8 mouse cellular contexts compared by ENCODE assay signal in the genomic region with DNA sequence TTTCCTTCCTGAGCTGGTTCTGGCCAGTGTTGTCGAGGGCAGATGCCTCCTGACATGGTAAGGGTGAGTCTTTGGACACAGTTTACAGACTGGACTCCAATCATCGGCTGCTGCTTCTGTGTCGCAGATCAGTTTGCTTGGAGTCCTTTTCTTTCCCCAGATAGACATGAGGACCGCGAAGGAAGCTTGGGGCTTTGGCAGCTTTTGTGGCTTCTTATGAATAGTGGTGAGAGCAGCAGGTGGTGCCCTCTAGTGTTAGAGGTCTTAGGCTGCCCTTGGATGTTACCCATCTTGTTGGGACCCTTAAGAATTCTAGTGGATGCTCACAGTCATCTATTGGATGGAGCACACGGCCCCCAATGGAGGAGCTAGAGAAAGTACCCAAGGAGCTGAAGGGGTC. TPM values are rescaled to one million over a fixed set of nuclear protein-coding genes. Genes with fewer than 3 reads are reported as not detected.
A peak's percentile ranks its signal among the peaks of the same experiment; 100 is the strongest.
DNase-seq lines count a peak whose midpoint lies in the region; ATAC-seq and TF ChIP-seq lines count a peak whose summit lies in the region.

No protein-coding gene starts in this region.

- ATAC-seq in hindbrain, postnatal 0 days = 0 out of 2 replicates have a peak, but pooled peaks have one; percentile 53
- ATAC-seq in limb, embryonic 14.5 days (ENCODE audit: low FRiP score, low read depth) = no peak
- ATAC-seq in forebrain, embryonic 12.5 days (ENCODE audit: low FRiP score) = no peak

- no peaks in the 10 kb centered on the region; the same call in 1 of the 2 replicates for H3K4me1 ChIP-seq in hindbrain, postnatal 0 days (ENCODE audit: insufficient read depth, low read length)
- H3K4me1 ChIP-seq in limb, embryonic 14.5 days (ENCODE audit: control insufficient read depth, insufficient read depth, low read length) = no peaks in the 10 kb centered on the region
- no peaks in the 10 kb centered on the region; the same call in 1 of the 2 replicates for H3K4me1 ChIP-seq in forebrain, embryonic 12.5 days

- H3K9me3 ChIP-seq in hindbrain, postnatal 0 days (ENCODE audit: low read length) = no peaks in the 10 kb centered on the region
- H3K9me3 ChIP-seq in limb, embryonic 14.5 days (ENCODE audit: control insufficient read depth, low read length) = no peaks in the 10 kb centered on the region
- H3K9me3 ChIP-seq in forebrain, embryonic 12.5 days = no peaks in the 10 kb centered on the region

- 43% methylated on average over 6 of the region's 6 CpGs for WGBS in hindbrain, postnatal 0 days
- WGBS in limb, embryonic 14.5 days = 63% methylated on average over 6 of the region's 6 CpGs
- WGBS in forebrain, embryonic 12.5 days = 72% methylated on average over 6 of the region's 6 CpGs

- H3K27me3 ChIP-seq in hindbrain, postnatal 0 days (ENCODE audit: insufficient read depth, low read length) = no peaks in the 10 kb centered on the region
- H3K27me3 ChIP-seq in limb, embryonic 14.5 days (ENCODE audit: control insufficient read depth, insufficient read depth, low read length) = no peaks in the 10 kb centered on the region
- H3K27me3 ChIP-seq in forebrain, embryonic 12.5 days = no peaks in the 10 kb centered on the region

- no peak overlapping the region for H3K4me2 ChIP-seq in hindbrain, postnatal 0 days (ENCODE audit: low read depth, low read length)
- H3K4me2 ChIP-seq in limb, embryonic 14.5 days (replicated peaks; ENCODE audit: low read depth, low read length, severe bottlenecking) = no peak overlapping the region
- H3K4me2 ChIP-seq in forebrain, embryonic 12.5 days = no peak overlapping the region

- TF ChIP-seq CTCF in gastrocnemius, adult 2 months (IDR thresholded peaks at IDR 0.05) = peak; percentile 64
- peak; percentile 62 for TF ChIP-seq CTCF in hindbrain, postnatal 0 days (IDR thresholded peaks at IDR 0.05; ENCODE audit: low read depth)

- intact Hi-C loops in gastrocnemius, adult 2 months (cut with DNase I) = no loop called here

- no peak for TF ChIP-seq POLR2A in limb, embryonic 14.5 days (IDR thresholded peaks at IDR 0.05; ENCODE audit: borderline replicate concordance, extremely low read depth, insufficient read depth, insufficient read length)

- no peak overlapping the region for H3K9ac ChIP-seq in hindbrain, postnatal 0 days (replicated peaks; ENCODE audit: low read length)
- H3K9ac ChIP-seq in limb, embryonic 14.5 days (ENCODE audit: low read depth, low read length, severe bottlenecking) = no peak overlapping the region
- H3K9ac ChIP-seq in forebrain, embryonic 12.5 days = no peak overlapping the region

- H3K4me3 ChIP-seq in gastrocnemius, adult 2 months = no peak overlapping the region
- H3K4me3 ChIP-seq in hindbrain, postnatal 0 days (ENCODE audit: low read length) = no peak overlapping the region
- H3K4me3 ChIP-seq in limb, embryonic 14.5 days (replicated peaks; ENCODE audit: low read length) = no peak overlapping the region
- H3K4me3 ChIP-seq in forebrain, embryonic 12.5 days (replicated peaks) = no peak overlapping the region

- DNase-seq in gastrocnemius, adult 2 months = peak; percentile 40
- no peak for DNase-seq in gastrocnemius, postnatal 25 days
- peak; percentile 26 for DNase-seq in 3134 (ENCODE audit: extremely low read depth, insufficient read length, low spot score)
- DNase-seq in MN1 (ENCODE audit: low spot score) = peak; percentile 22
- peak; percentile 78 for DNase-seq in hindbrain, postnatal 0 days (ENCODE audit: low spot score)
- peak; percentile 42 for DNase-seq in limb, embryonic 14.5 days (ENCODE audit: low spot score)
- peak; percentile 12 to 30 for DNase-seq in right cerebral cortex, postnatal 36 days (ENCODE audit: low spot score in 2 of 2)

- no peak overlapping the region for H3K27ac ChIP-seq in gastrocnemius, adult 2 months
- no peak overlapping the region for H3K27ac ChIP-seq in hindbrain, postnatal 0 days
- H3K27ac ChIP-seq in limb, embryonic 14.5 days (replicated peaks; ENCODE audit: low read depth, low read length) = no peak overlapping the region
- H3K27ac ChIP-seq in forebrain, embryonic 12.5 days = no peak overlapping the region

- no peaks in the 10 kb centered on the region for H3K36me3 ChIP-seq in hindbrain, postnatal 0 days (ENCODE audit: insufficient read depth, low read length)
- no peaks in the 10 kb centered on the region for H3K36me3 ChIP-seq in limb, embryonic 14.5 days (ENCODE audit: control insufficient read depth, insufficient read depth, low read length)
- H3K36me3 ChIP-seq in forebrain, embryonic 12.5 days (replicated peaks) = no peaks in the 10 kb centered on the region

RNA-seq across cellular contexts. Expression of gene Slc2a9, which starts 13.3 kb away (rescaled TPM):
- total RNA-seq in gastrocnemius, adult 2 months (2021) = under 1 TPM; 0.20 to 0.25 TPM
- total RNA-seq in gastrocnemius, postnatal 25 days (2021) = under 1 TPM; 0.10 to 0.43 TPM
- total RNA-seq in hindbrain, postnatal 0 days (2014; rRNA removed) = 0.86 and 1.7 TPM in 2 replicates
- polyA plus RNA-seq in hindbrain, postnatal 0 days (2015; fragmentation: Nextera tagmentation; extraction: Ambion mirVana) = 0.52 and 1.0 TPM in 2 replicates
- polyA plus RNA-seq in limb, embryonic 14.5 days (2012; rRNA removed) = 0.51 and 0.85 TPM in 2 replicates
- polyA plus RNA-seq in limb, embryonic 14.5 days (2014; fragmentation: Nextera tagmentation; extraction: Ambion mirVana) = 0.57 and 0.66 TPM in 2 replicates
- polyA plus RNA-seq in forebrain, embryonic 12.5 days (2016; fragmentation: Nextera tagmentation; extraction: Ambion mirVana) = 0.14 and 0.29 TPM in 2 replicates

RNA-seq across cellular contexts. Expression of gene Wdr1, which starts 46.8 kb away (rescaled TPM):
- 10 to 100 TPM; 42.7 to 64.8 TPM for total RNA-seq in gastrocnemius, adult 2 months (2021)
- total RNA-seq in gastrocnemius, postnatal 25 days (2021) = 10 to 100 TPM; 62.8 to 73.4 TPM
- 245 and 258 TPM in 2 replicates for total RNA-seq in hindbrain, postnatal 0 days (2014; rRNA removed)
- polyA plus RNA-seq in hindbrain, postnatal 0 days (2015; fragmentation: Nextera tagmentation; extraction: Ambion mirVana) = 174 TPM in 2 replicates
- 136 and 143 TPM in 2 replicates for polyA plus RNA-seq in limb, embryonic 14.5 days (2012; rRNA removed)
- 231 and 246 TPM in 2 replicates for polyA plus RNA-seq in limb, embryonic 14.5 days (2014; fragmentation: Nextera tagmentation; extraction: Ambion mirVana)
- 144 and 153 TPM in 2 replicates for polyA plus RNA-seq in forebrain, embryonic 12.5 days (2016; fragmentation: Nextera tagmentation; extraction: Ambion mirVana)
